ENCODE assay signal across 22 mouse cellular contexts in genomic region chr4:134439119-134439518, GRCm38 (mm10). TPM values are rescaled to one million over a fixed set of nuclear protein-coding genes. Genes with fewer than 3 reads are reported as not detected.
DNase-seq lines count a peak whose midpoint lies in the region; ATAC-seq and TF ChIP-seq lines count a peak whose summit lies in the region.
"Had no signal": no experiment of that assay in that cellular context is flagged by ENCODE, and none has a peak within 500 bp of the region (broad histone marks: within the 10 kb centered on the region; RNA-seq: fewer than 3 reads in every experiment).

No protein-coding gene starts in this region.

- intact Hi-C loops in heart, postnatal 36 days (cut with DNase I) = no loop called here

- no peak for DNase-seq in heart, postnatal 36 days
- DNase-seq in MEL (ENCODE audit: low read depth, low spot score) = peak; percentile 64
- DNase-seq in kidney, postnatal 4 days = no peak
- no peak for DNase-seq in B cell, adult 2 months
- DNase-seq: cerebellum, postnatal 10 days; gastrocnemius, postnatal 14 days; heart, adult 2 months; kidney, adult 2 months; kidney, postnatal 36 days; layer of hippocampus, adult 9-11 months; midbrain, embryonic 14.5 days; right cerebral cortex, adult 18-20 months; thymus, adult 18-20 months had no signal

- H3K4me1 ChIP-seq in heart, embryonic 12.5 days (replicated peaks) = peaks cover 9% of the 10 kb centered on the region; the same call in 1 of the 2 replicates
- H3K4me1 ChIP-seq in MEL (ENCODE audit: control insufficient read depth in 1 of 2, insufficient read depth in 2 of 2, low read length in 2 of 2) = peaks cover 0 to 18% of the 10 kb centered on the region in 2 experiments; a peak in 3 of 4 replicates
- peaks cover 23% of the 10 kb centered on the region for H3K4me1 ChIP-seq in liver, embryonic 15.5 days (replicated peaks)
- no peaks in the 10 kb centered on the region for H3K4me1 ChIP-seq in kidney, embryonic 16.5 days (ENCODE audit: insufficient read depth, low read length)
- H3K4me1 ChIP-seq: embryonic facial prominence, embryonic 15.5 days; forebrain, embryonic 13.5 days; limb, embryonic 13.5 days; lung, embryonic 15.5 days had no signal

- H3K27me3 ChIP-seq in heart, embryonic 12.5 days (replicated peaks) = no peaks in the 10 kb centered on the region
- no peaks in the 10 kb centered on the region for H3K27me3 ChIP-seq in MEL (ENCODE audit: control insufficient read depth in 1 of 2, insufficient read depth in 2 of 2, low read length in 2 of 2)
- H3K27me3 ChIP-seq in liver, embryonic 15.5 days = peaks cover 23% of the 10 kb centered on the region
- H3K27me3 ChIP-seq in kidney, embryonic 16.5 days (ENCODE audit: insufficient read depth, low read length) = no peaks in the 10 kb centered on the region
- H3K27me3 ChIP-seq: embryonic facial prominence, embryonic 15.5 days; forebrain, embryonic 13.5 days; lung, embryonic 15.5 days; neural tube, embryonic 13.5 days had no signal

- H3K27ac ChIP-seq in heart, embryonic 12.5 days (ENCODE audit: poor library complexity, severe bottlenecking) = no peak overlapping the region
- H3K27ac ChIP-seq in MEL (ENCODE audit: control insufficient read depth, low read depth, low read length) = peak overlapping the region; percentile 48
- 0 out of 2 replicates have a peak overlapping the region, but pooled peaks have one; percentile 12 for H3K27ac ChIP-seq in liver, embryonic 15.5 days (replicated peaks)
- H3K27ac ChIP-seq in kidney, embryonic 16.5 days (ENCODE audit: low read length) = no peak overlapping the region
- H3K27ac ChIP-seq: embryonic facial prominence, embryonic 15.5 days; forebrain, embryonic 13.5 days; heart, adult 2 months; limb, embryonic 13.5 days; lung, embryonic 15.5 days; neural tube, embryonic 13.5 days had no signal

- H3K36me3 ChIP-seq in heart, embryonic 12.5 days = no peaks in the 10 kb centered on the region
- peaks cover 0 to 13% of the 10 kb centered on the region in 2 experiments; a peak in 2 of 4 replicates for H3K36me3 ChIP-seq in MEL (ENCODE audit: control insufficient read depth in 1 of 2, insufficient read depth in 2 of 2, low read length in 2 of 2)
- no peaks in the 10 kb centered on the region for H3K36me3 ChIP-seq in liver, embryonic 15.5 days (replicated peaks)
- H3K36me3 ChIP-seq in kidney, embryonic 16.5 days (ENCODE audit: insufficient read depth, low read length) = no peaks in the 10 kb centered on the region
- H3K36me3 ChIP-seq: embryonic facial prominence, embryonic 15.5 days; limb, embryonic 13.5 days; lung, embryonic 15.5 days; neural tube, embryonic 13.5 days had no signal

- H3K9ac ChIP-seq in heart, embryonic 12.5 days = no peak overlapping the region
- H3K9ac ChIP-seq in MEL (ENCODE audit: control insufficient read depth, low read depth, low read length, poor library complexity, severe bottlenecking) = no peak overlapping the region
- no peak overlapping the region for H3K9ac ChIP-seq in liver, embryonic 15.5 days
- H3K9ac ChIP-seq in kidney, embryonic 16.5 days (replicated peaks; ENCODE audit: low read length) = no peak overlapping the region
- H3K9ac ChIP-seq: embryonic facial prominence, embryonic 15.5 days; forebrain, embryonic 13.5 days; limb, embryonic 13.5 days; lung, embryonic 15.5 days; neural tube, embryonic 13.5 days had no signal

- peak; percentile 83 to 88 for TF ChIP-seq EP300 in MEL (IDR thresholded peaks at IDR 0.05; ENCODE audit: low read depth in 1 of 2, low read length in 2 of 2)

- ATAC-seq in heart, embryonic 12.5 days (ENCODE audit: insufficient number of reproducible peaks, low FRiP score) = peak; percentile 33; the same call in 1 of the 2 replicates
- peak; percentile 69 for ATAC-seq in erythroblast, adult 5-6 weeks (replicated peaks; ENCODE audit: low FRiP score, poor library complexity, severe bottlenecking)
- peak; percentile 97 for ATAC-seq in liver, embryonic 15.5 days (ENCODE audit: insufficient read depth)
- ATAC-seq in kidney, embryonic 16.5 days (ENCODE audit: low FRiP score, low TSS enrichment) = no peak
- ATAC-seq: forebrain, embryonic 13.5 days had no signal

- no peaks in the 10 kb centered on the region for H3K79me2 ChIP-seq in MEL (ENCODE audit: control insufficient read depth, insufficient read depth, low read length, poor library complexity)

- TF ChIP-seq POLR2A in MEL (IDR thresholded peaks at IDR 0.05; ENCODE audit: control insufficient read depth in 1 of 2, insufficient read depth in 1 of 2, low read depth in 1 of 2, low read length in 2 of 2, poor library complexity in 1 of 2) = no peak

- no peak overlapping the region for H3K4me3 ChIP-seq in heart, embryonic 12.5 days
- H3K4me3 ChIP-seq in MEL (ENCODE audit: control insufficient read depth in 1 of 2, insufficient read depth in 1 of 2, low read depth in 2 of 2, low read length in 2 of 2) = no peak overlapping the region
- no peak overlapping the region for H3K4me3 ChIP-seq in liver, embryonic 15.5 days (replicated peaks)
- no peak overlapping the region for H3K4me3 ChIP-seq in kidney, embryonic 16.5 days (ENCODE audit: low read length)
- H3K4me3 ChIP-seq: embryonic facial prominence, embryonic 15.5 days; forebrain, embryonic 13.5 days; heart, adult 2 months; limb, embryonic 13.5 days; lung, embryonic 15.5 days; neural tube, embryonic 13.5 days had no signal

- TF ChIP-seq CTCF in MEL (IDR thresholded peaks at IDR 0.05 in 2 of 3, conservative IDR thresholded peaks at IDR 0.05 in 1 of 3; ENCODE audit: control insufficient read depth in 1 of 3, insufficient read depth in 1 of 3, low read depth in 2 of 3, low read length in 3 of 3, poor library complexity in 1 of 3, severe bottlenecking in 1 of 3) = no peak

- TF ChIP-seq RAD21 in MEL (IDR thresholded peaks at IDR 0.05; ENCODE audit: low read depth, low read length) = no peak

- H3K4me2 ChIP-seq in heart, embryonic 12.5 days = no peak overlapping the region
- H3K4me2 ChIP-seq in liver, embryonic 15.5 days = peak overlapping the region; percentile 44
- H3K4me2 ChIP-seq in kidney, embryonic 16.5 days (replicated peaks; ENCODE audit: low read depth, low read length) = no peak overlapping the region
- H3K4me2 ChIP-seq: embryonic facial prominence, embryonic 15.5 days; forebrain, embryonic 13.5 days; limb, embryonic 13.5 days; lung, embryonic 15.5 days; neural tube, embryonic 13.5 days had no signal

- no peaks in the 10 kb centered on the region for H3K9me3 ChIP-seq in heart, embryonic 12.5 days (replicated peaks)
- no peaks in the 10 kb centered on the region for H3K9me3 ChIP-seq in MEL (replicated peaks; ENCODE audit: insufficient read depth, low read length)
- H3K9me3 ChIP-seq in liver, embryonic 15.5 days (replicated peaks) = no peaks in the 10 kb centered on the region
- no peaks in the 10 kb centered on the region for H3K9me3 ChIP-seq in kidney, embryonic 16.5 days (ENCODE audit: low read length)
- H3K9me3 ChIP-seq: embryonic facial prominence, embryonic 15.5 days; forebrain, embryonic 13.5 days; limb, embryonic 13.5 days; lung, embryonic 15.5 days; neural tube, embryonic 13.5 days had no signal

- 30% methylated on average over 3 of the region's 3 CpGs for WGBS in heart, embryonic 12.5 days
- 14% methylated on average over 3 of the region's 3 CpGs for WGBS in liver, embryonic 15.5 days (ENCODE audit: insufficient replicate concordance)
- 68% methylated on average over 3 of the region's 3 CpGs for WGBS in kidney, embryonic 16.5 days

RNA-seq across cellular contexts. Expression of gene Stmn1, which starts 29.0 kb away (rescaled TPM):
- 924 and 950 TPM in 2 replicates for polyA plus RNA-seq in heart, embryonic 12.5 days (2016; fragmentation: Nextera tagmentation; extraction: Ambion mirVana)
- 10 to 100 TPM; 28.4 to 28.9 TPM for total RNA-seq in heart, postnatal 36 days (2021)
- 200 and 214 TPM in 2 replicates for total RNA-seq in MEL (2012; rRNA removed)
- 100 to 1,000 TPM in 1 of 2 experiments, not detected in 1; 350 TPM for polyA plus RNA-seq in MEL (2012; ENCODE audit: insufficient read depth in 1 of 2, insufficient read length in 2 of 2, low read depth in 1 of 2, low replicate concordance in 2 of 2, missing spikeins in 1 of 2)
- 207 and 212 TPM in 2 replicates for total RNA-seq in erythroblast, adult 5-6 weeks (2015; ENCODE audit: low replicate concordance)
- 201 and 236 TPM in 2 replicates for total RNA-seq in erythroblast, adult 5-6 weeks (2017; ENCODE audit: low replicate concordance)
- polyA plus RNA-seq in liver, embryonic 15.5 days (2015; fragmentation: Nextera tagmentation; extraction: Ambion mirVana) = 398 and 432 TPM in 2 replicates
- polyA plus RNA-seq in kidney, embryonic 16.5 days (2015; fragmentation: Nextera tagmentation; extraction: Ambion mirVana) = 1,595 and 1,651 TPM in 2 replicates

RNA-seq across cellular contexts. Expression of gene Pafah2, which starts 43.0 kb away (rescaled TPM):
- polyA plus RNA-seq in heart, embryonic 12.5 days (2016; fragmentation: Nextera tagmentation; extraction: Ambion mirVana) = 10.1 and 10.7 TPM in 2 replicates
- total RNA-seq in heart, postnatal 36 days (2021) = 1 to 10 TPM; 6.8 to 8.0 TPM
- 6.0 TPM in 2 replicates for total RNA-seq in MEL (2012; rRNA removed)
- polyA plus RNA-seq in MEL (2012; ENCODE audit: insufficient read depth in 1 of 2, insufficient read length in 2 of 2, low read depth in 1 of 2, low replicate concordance in 2 of 2, missing spikeins in 1 of 2) = 10 to 100 TPM in 1 of 2 experiments, not detected in 1; 10.6 TPM
- 3.1 and 3.3 TPM in 2 replicates for total RNA-seq in erythroblast, adult 5-6 weeks (2015; ENCODE audit: low replicate concordance)
- 1.5 and 3.9 TPM in 2 replicates for total RNA-seq in erythroblast, adult 5-6 weeks (2017; ENCODE audit: low replicate concordance)
- polyA plus RNA-seq in liver, embryonic 15.5 days (2015; fragmentation: Nextera tagmentation; extraction: Ambion mirVana) = 5.4 and 6.8 TPM in 2 replicates
- 19.5 and 20.1 TPM in 2 replicates for polyA plus RNA-seq in kidney, embryonic 16.5 days (2015; fragmentation: Nextera tagmentation; extraction: Ambion mirVana)

RNA-seq across cellular contexts. Expression of gene Extl1, which starts 55.5 kb away (rescaled TPM):
- 3.1 TPM in 2 replicates for polyA plus RNA-seq in heart, embryonic 12.5 days (2016; fragmentation: Nextera tagmentation; extraction: Ambion mirVana)
- total RNA-seq in heart, postnatal 36 days (2021) = 10 to 100 TPM; 17.3 to 20.0 TPM
- total RNA-seq in MEL (2012; rRNA removed) = 0.03 and 0.04 TPM in 2 replicates
- under 1 TPM in 1 of 2 experiments, not detected in 1; 0.33 TPM for polyA plus RNA-seq in MEL (2012; ENCODE audit: insufficient read depth in 1 of 2, insufficient read length in 2 of 2, low read depth in 1 of 2, low replicate concordance in 2 of 2, missing spikeins in 1 of 2)
- not detected in 2 replicates for total RNA-seq in erythroblast, adult 5-6 weeks (2015; ENCODE audit: low replicate concordance)
- 0.42 TPM in 1 of 2 replicates, not detected in the other for total RNA-seq in erythroblast, adult 5-6 weeks (2017; ENCODE audit: low replicate concordance)
- 0.09 and 0.22 TPM in 2 replicates for polyA plus RNA-seq in liver, embryonic 15.5 days (2015; fragmentation: Nextera tagmentation; extraction: Ambion mirVana)
- 0.32 and 0.61 TPM in 2 replicates for polyA plus RNA-seq in kidney, embryonic 16.5 days (2015; fragmentation: Nextera tagmentation; extraction: Ambion mirVana)

RNA-seq across cellular contexts. Expression of gene Paqr7, which starts 57.4 kb away (rescaled TPM):
- 12.3 and 12.9 TPM in 2 replicates for polyA plus RNA-seq in heart, embryonic 12.5 days (2016; fragmentation: Nextera tagmentation; extraction: Ambion mirVana)
- total RNA-seq in heart, postnatal 36 days (2021) = 10 to 100 TPM; 19.0 to 24.0 TPM
- 0.19 and 0.26 TPM in 2 replicates for total RNA-seq in MEL (2012; rRNA removed)
- polyA plus RNA-seq in MEL (2012; ENCODE audit: insufficient read depth in 1 of 2, insufficient read length in 2 of 2, low read depth in 1 of 2, low replicate concordance in 2 of 2, missing spikeins in 1 of 2) = 1 to 10 TPM in 1 of 2 experiments, not detected in 1; 2.4 TPM
- 1.7 and 4.4 TPM in 2 replicates for total RNA-seq in erythroblast, adult 5-6 weeks (2015; ENCODE audit: low replicate concordance)
- 2.1 and 7.8 TPM in 2 replicates for total RNA-seq in erythroblast, adult 5-6 weeks (2017; ENCODE audit: low replicate concordance)
- polyA plus RNA-seq in liver, embryonic 15.5 days (2015; fragmentation: Nextera tagmentation; extraction: Ambion mirVana) = 7.8 and 8.4 TPM in 2 replicates
- 3.3 and 4.4 TPM in 2 replicates for polyA plus RNA-seq in kidney, embryonic 16.5 days (2015; fragmentation: Nextera tagmentation; extraction: Ambion mirVana)

Comparison
In these comparisons a context has a peak if more than half of its experiments do, and no peak if none do; other contexts are left out.
1. H3K27ac ChIP-seq: peak in MEL (single experiment) and liver, embryonic 15.5 days (single experiment); none in heart, embryonic 12.5 days (single experiment) and kidney, embryonic 16.5 days (single experiment).